Mouse (Mus musculus) ES-Bruce4 (cell line): ENCODE results near the gene Zswim3.

Source experiments
- CTCF ChIP-seq: IDR thresholded peaks from one replicate; pipeline ENCODE4 v1.8.1; 2011; ENCODE audit warnings: low read depth, low read length
- EP300 ChIP-seq: IDR thresholded peaks from 2 replicates; pipeline ENCODE4 v1.6.1; 2011; ENCODE audit warnings: low read depth, low read length; ENCODE audit not compliant: insufficient read depth
- POLR2A ChIP-seq: IDR thresholded peaks from one replicate; pipeline ENCODE4 v1.8.1; 2011; ENCODE audit warnings: low read length; ENCODE audit not compliant: insufficient read depth

DNA sequence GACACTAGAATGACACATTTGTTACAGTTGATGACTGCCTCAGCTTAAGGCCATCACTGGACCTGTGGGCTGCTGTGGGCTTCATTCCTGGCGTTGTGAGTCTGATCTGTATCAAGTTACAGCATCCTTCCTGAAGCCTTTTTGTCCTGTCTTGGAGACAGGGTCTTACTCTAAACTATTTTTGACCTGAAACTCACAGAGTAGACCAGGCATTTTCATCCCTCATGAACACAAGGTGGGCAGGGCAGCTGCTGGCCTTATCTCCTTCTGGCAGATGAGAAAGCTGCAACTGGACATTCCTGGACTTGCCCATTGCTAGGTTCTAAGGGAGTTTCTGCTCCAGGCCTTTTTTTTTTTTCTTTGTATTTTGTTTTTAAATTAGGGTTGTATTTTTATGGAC, 46.2 kb upstream of the Zswim3 start:
- no peak for TF ChIP-seq POLR2A
- TF ChIP-seq CTCF, result no peak
- TF ChIP-seq EP300, result no peak
